Comparison of ENCODE assay signal across 8 mouse cellular contexts in genomic region chr4:8005155-8005554, GRCm38 (mm10).
DNase-seq lines count a peak whose midpoint lies in the region; ATAC-seq and TF ChIP-seq lines count a peak whose summit lies in the region.

No protein-coding gene starts in this region.

- no peak for TF ChIP-seq POLR2A in lung, adult 2 months (IDR thresholded peaks at IDR 0.05; ENCODE audit: borderline replicate concordance, extremely low read depth, low read depth, low read length)

- no peak overlapping the region for H3K9ac ChIP-seq in limb, embryonic 11.5 days (ENCODE audit: low read length)
- H3K9ac ChIP-seq in hindbrain, postnatal 0 days (replicated peaks; ENCODE audit: low read length) = no peak overlapping the region

- TF ChIP-seq CTCF in hindbrain, postnatal 0 days (IDR thresholded peaks at IDR 0.05; ENCODE audit: low read depth) = peak; percentile 82
- peak; percentile 31; the same call in 1 of the 2 replicates for TF ChIP-seq CTCF in lung, adult 2 months (IDR thresholded peaks at IDR 0.05; ENCODE audit: insufficient read depth, low read length)

- no peaks in the 10 kb centered on the region for H3K4me1 ChIP-seq in limb, embryonic 11.5 days (ENCODE audit: control insufficient read depth, insufficient read depth, low read length)
- H3K4me1 ChIP-seq in limb, embryonic 10.5 days = no peaks in the 10 kb centered on the region
- H3K4me1 ChIP-seq in hindbrain, postnatal 0 days (ENCODE audit: insufficient read depth, low read length) = no peaks in the 10 kb centered on the region
- H3K4me1 ChIP-seq in lung, adult 2 months (ENCODE audit: control insufficient read depth, insufficient read depth, low read length) = no peaks in the 10 kb centered on the region

- no peak overlapping the region for H3K27ac ChIP-seq in limb, embryonic 11.5 days (replicated peaks; ENCODE audit: low read depth, low read length)
- H3K27ac ChIP-seq in limb, embryonic 10.5 days = no peak overlapping the region
- H3K27ac ChIP-seq in hindbrain, postnatal 0 days = no peak overlapping the region

- no peak overlapping the region for H3K4me3 ChIP-seq in limb, embryonic 11.5 days (ENCODE audit: low read depth, low read length)
- no peak overlapping the region for H3K4me3 ChIP-seq in limb, embryonic 10.5 days
- H3K4me3 ChIP-seq in hindbrain, postnatal 0 days (ENCODE audit: low read length) = no peak overlapping the region
- H3K4me3 ChIP-seq in lung, adult 2 months (replicated peaks; ENCODE audit: extremely low read depth, low read depth, low read length) = no peak overlapping the region

- no peak for ATAC-seq in limb, embryonic 11.5 days (ENCODE audit: insufficient number of reproducible peaks, low FRiP score, low TSS enrichment, low read depth)
- peak; percentile 53; the same call in 1 of the 2 replicates for ATAC-seq in hindbrain, postnatal 0 days
- ATAC-seq in erythroid progenitor cell, adult 5-6 weeks (replicated peaks; ENCODE audit: low FRiP score, poor library complexity, severe bottlenecking) = no peak

- H3K4me2 ChIP-seq in limb, embryonic 11.5 days (ENCODE audit: low read depth, severe bottlenecking) = no peak overlapping the region
- no peak overlapping the region for H3K4me2 ChIP-seq in hindbrain, postnatal 0 days (ENCODE audit: low read depth, low read length)

- H3K9me3 ChIP-seq in limb, embryonic 11.5 days (ENCODE audit: control insufficient read depth, low read length) = no peaks in the 10 kb centered on the region
- no peaks in the 10 kb centered on the region for H3K9me3 ChIP-seq in limb, embryonic 10.5 days (replicated peaks)
- no peaks in the 10 kb centered on the region for H3K9me3 ChIP-seq in hindbrain, postnatal 0 days (ENCODE audit: low read length)

- DNase-seq in limb, embryonic 11.5 days (ENCODE audit: low spot score) = peak; percentile 50
- no peak for DNase-seq in limb, embryonic 10.5 days (ENCODE audit: low spot score)
- DNase-seq in NIH3T3 (ENCODE audit: low read depth) = peak; percentile 46
- DNase-seq in embryo, embryonic 10 days (ENCODE audit: low spot score) = peak; percentile 75
- DNase-seq in hindbrain, postnatal 0 days (ENCODE audit: low spot score) = peak; percentile 84
- no peak for DNase-seq in lung, adult 2 months
- DNase-seq in retina, embryonic 14.5 days (ENCODE audit: low spot score) = peak; percentile 82

- no peaks in the 10 kb centered on the region for H3K36me3 ChIP-seq in limb, embryonic 11.5 days (ENCODE audit: control insufficient read depth, insufficient read depth, low read length)
- no peaks in the 10 kb centered on the region for H3K36me3 ChIP-seq in limb, embryonic 10.5 days
- H3K36me3 ChIP-seq in hindbrain, postnatal 0 days (ENCODE audit: insufficient read depth, low read length) = no peaks in the 10 kb centered on the region

- no peaks in the 10 kb centered on the region for H3K27me3 ChIP-seq in limb, embryonic 11.5 days (ENCODE audit: control insufficient read depth, insufficient read depth, low read length)
- no peaks in the 10 kb centered on the region for H3K27me3 ChIP-seq in limb, embryonic 10.5 days (ENCODE audit: low read depth, poor library complexity, severe bottlenecking)
- H3K27me3 ChIP-seq in hindbrain, postnatal 0 days (ENCODE audit: insufficient read depth, low read length) = no peaks in the 10 kb centered on the region

- 20% methylated on average over 1 of the region's 1 CpGs for WGBS in limb, embryonic 11.5 days
- WGBS in limb, embryonic 10.5 days = 15% methylated on average over 1 of the region's 1 CpGs
- 15% methylated on average over 1 of the region's 1 CpGs for WGBS in hindbrain, postnatal 0 days
- 22% methylated on average over 1 of the region's 1 CpGs for WGBS in lung, adult 2 months

Comparison
In these comparisons a context has a peak if more than half of its experiments do, and no peak if none do; other contexts are left out.
1. DNase-seq: peak in limb, embryonic 11.5 days (single experiment), NIH3T3 (single experiment), embryo, embryonic 10 days (single experiment), hindbrain, postnatal 0 days (single experiment) and retina, embryonic 14.5 days (single experiment); none in limb, embryonic 10.5 days (single experiment) and lung, adult 2 months (single experiment).